Mouse (Mus musculus) cerebellum, adult 9-11 months (tissue): Measurements from ENCODE around the gene Prkar2b.

Source experiments
- DNase-seq: peaks from one replicate; pipeline ENCODE4 v3.0.0; 2022

Prkar2b gene

DNA sequence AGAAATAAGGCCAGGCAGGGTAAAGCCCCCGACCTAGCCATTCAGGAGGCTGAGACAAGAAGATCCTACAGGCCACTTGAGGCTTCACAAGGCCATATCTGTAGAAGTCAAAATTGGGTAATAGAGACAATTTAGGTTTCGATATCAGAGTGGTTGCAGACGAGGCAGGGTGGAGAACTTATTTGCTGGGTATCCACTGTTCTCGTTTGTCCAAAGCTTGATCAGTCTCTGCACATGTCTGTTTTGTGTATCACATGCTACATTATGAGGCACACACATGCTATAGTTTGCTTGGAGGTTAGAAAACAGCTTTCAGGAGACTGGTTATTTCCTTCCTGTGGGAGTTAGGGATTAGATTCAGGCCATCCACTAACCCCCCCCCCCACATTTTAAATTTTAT is 105.3 kb downstream of the Prkar2b start:
- DNase-seq: no peak

GRCm38 (mm10) chr12:31950659-31951031 is 110.5 kb downstream of the Prkar2b start:
- no peak for DNase-seq

GRCm38 (mm10) chr12:31949759-31950658 is 111.1 kb downstream of the Prkar2b start, which contains the start of gene Hbp1:
Gene Hbp1, minus strand, starts transcription at chr12:31950535.
- DNase-seq: peak; percentile 100

- peak; percentile 90 for DNase-seq
Measured at GRCm38 (mm10) chr12:31949193-31949741, 111.8 kb downstream of the Prkar2b start.

DNA sequence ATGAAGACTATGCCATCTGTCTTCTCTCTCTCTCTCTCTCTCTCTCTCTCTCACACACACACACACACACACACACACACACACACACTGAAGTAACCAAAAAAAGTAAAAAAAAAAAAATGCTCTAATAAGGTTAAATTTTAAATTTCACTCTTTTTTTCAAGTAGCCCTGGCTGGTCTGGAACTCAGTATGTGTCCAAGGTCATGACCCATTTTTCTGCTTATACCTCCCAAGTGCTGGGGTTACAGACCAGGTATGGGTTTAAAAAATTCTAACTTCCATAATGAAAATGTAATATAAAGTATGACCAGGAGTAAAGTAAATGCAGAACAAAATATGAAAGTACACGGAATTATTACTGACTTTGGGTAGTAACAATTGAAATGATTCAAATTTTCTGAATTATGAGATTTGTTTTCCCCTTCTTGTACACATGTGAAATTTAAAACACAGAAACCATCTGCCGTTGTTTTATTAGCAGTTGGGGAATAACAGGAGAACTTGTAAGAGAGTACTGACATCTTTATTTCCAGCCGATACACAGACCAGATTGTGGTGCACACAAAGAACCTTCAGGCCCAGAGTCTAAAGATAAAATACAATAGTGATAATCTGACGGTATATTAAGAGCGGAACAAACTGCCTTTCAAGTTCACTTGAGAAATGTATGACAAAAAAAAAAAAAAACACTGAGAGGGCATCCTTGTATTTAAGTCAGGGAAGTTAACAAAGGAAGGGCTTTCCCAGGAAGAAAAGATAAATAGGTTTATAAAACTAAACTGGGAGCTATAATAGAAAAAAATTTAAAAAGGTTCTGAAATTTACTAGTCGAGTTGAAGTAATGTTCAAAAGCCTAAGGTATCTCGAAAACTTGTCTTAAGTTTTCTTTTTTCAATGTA is 112.7 kb downstream of the Prkar2b start:
- no peak for DNase-seq

DNA sequence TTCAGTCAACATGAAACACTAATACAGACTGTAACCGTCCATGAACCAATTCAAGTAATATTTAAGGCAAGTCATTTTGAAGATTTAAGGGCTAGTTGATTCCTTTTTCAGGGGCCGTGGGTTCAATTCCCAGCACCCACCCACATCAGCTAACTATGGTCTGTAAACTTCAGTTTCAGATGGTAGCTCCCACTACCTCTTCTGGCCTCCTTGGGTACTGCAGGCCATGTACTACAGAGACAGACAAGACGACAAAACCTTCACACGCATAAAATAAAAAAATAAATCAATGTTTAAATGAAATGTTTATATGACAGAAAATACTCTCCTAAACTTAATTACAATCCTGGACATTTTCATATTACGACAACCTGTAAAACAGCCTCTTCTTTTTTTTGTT is 113.6 kb downstream of the Prkar2b start:
- DNase-seq: peak; percentile 34

- no peak for DNase-seq
Measured at GRCm38 (mm10) chr12:31944405-31944804, 116.7 kb downstream of the Prkar2b start.

DNA sequence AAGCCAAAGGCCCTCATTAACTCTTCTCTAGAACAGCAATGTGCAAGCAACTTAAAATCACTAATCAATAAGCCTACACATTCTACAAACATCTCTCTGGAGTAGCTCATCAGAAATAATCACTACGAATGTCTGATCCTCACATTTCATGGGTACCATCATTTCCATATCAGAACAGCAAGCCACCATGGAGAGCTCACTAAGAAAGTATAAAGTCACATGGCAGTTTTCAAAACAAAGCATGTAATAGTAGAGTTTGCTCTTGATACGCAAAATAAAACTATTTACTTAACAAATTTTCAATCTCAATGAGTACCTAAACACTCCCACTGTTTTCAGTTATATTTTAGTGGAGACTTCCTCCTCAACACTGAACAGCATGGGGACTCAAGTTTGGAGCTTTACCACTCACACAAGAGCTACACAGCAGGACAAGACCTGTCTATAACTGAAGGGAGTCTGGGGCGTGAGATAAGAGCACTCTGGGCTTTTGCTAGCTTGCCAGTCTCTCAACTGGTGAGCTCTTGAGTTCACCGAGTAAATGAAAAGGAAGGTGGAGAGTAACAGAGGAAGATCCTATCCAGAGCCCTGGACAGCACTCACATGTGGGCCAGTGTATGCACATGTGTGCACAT is 118.0 kb downstream of the Prkar2b start:
- no peak for DNase-seq

DNA sequence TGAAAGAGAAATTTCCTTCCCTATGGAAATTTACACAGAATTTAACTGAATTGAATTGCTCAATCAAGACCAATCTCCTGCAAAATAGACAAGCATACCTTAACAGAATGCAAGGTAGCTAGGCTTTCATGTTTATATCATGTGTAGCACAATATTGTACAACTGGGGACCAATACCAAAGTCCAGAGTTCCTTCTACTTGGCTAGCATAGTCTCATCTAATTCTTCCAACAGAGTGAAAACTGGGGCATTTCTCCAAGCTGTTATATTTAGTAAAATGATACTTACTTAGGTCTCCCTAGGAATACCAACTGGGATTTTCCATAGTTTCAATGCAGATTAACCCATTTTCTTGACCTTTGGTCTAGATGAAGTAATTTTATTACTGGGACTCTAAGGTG is 122.1 kb downstream of the Prkar2b start:
- DNase-seq: no peak

DNA sequence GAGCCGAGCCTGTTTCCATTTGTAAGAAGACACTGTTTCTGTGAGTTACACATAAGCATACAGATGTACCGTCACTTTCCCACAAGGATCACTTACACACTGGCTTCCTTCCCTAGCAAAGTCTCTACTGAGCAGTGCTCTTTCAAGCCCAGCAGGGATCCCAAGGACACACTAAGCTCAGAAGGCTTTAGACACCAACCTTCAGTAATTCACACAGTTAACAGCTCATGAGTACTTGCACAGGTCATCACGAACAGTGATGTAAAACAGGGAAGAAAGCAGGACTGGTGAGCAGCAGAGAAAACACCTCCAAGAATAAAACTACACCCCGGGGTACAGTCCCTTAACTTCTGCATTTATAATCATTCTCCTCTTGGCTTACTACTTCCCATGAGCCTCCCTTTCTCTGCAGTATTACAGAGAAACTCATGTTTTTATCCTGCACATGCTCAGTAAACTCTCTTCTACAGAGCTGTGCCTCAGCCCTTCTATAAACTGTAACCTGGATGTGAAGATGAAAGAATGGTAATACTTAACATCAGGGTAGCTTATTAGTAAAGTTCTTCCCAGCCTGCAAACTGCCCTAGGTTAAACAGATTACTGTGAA is 122.6 kb downstream of the Prkar2b start:
- no peak for DNase-seq

DNA sequence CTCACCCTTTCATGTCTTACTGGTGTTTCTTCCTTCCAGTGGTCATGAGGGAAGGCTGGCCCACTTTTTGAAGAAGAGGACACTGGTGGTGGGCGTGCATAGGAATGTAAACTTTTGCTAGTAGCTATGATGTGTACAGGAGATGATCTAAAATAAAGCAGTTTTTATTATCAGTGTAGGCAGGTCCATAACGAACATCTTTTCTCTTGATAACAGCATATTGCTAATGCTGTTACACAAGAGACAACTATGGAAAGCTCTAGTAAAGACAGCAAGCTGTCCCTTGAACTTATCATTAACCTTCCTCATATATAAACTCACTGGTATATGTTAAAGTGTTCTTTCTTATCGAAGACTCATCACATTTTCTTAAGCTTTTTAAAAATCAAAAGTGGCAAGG is 123.5 kb downstream of the Prkar2b start:
- DNase-seq: no peak

DNA sequence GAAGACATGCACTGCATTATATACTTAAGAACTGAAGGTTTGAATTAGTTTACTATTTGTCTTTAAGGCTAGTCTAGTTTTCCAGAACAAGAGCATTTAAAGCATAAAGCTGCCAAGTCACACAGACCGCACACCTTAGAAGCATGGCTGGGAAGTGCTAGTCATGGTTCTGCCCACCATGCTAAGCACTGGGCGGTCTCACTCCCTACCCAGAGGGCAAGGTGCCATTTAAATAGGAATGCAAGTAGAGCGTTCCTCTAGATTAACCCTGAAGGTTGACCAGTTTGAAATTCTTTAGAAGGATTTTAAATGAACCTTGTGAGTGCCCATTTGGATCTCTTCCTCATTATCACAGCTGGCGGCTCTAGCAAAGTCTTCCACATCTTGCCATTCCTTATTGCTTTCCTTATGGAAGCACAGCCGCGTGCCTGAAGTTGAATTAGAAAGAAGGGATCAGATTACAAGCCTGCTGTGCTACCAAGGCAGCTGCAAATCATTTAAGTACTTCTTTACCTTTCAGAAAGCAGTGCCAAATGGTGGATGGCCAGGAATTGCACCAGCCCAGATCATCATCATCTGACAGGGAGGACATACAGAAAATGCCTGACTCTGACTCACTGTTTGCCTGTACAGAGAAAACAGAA is 124.3 kb downstream of the Prkar2b start:
- no peak for DNase-seq

DNA sequence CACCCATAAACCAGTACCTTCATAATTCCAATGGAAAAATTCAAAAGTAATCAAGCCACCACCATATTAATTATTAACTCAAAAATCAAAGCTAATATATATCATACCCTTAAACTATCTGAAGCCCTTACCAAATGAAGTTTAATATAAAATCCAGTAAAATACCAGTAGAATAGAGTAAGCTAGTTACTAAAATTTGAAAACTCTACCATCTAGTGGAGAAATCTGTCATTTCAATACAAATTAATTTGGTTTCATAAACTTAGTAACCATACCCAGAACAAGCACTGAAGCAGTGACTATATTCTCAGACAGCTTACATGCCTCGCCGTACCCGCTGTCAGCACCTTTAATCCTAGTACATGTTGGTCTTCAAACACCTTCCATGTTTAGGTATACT is 129.3 kb downstream of the Prkar2b start:
- no peak for DNase-seq

GRCm38 (mm10) chr12:31928498-31928897 is 132.6 kb downstream of the Prkar2b start:
- no peak for DNase-seq

DNA sequence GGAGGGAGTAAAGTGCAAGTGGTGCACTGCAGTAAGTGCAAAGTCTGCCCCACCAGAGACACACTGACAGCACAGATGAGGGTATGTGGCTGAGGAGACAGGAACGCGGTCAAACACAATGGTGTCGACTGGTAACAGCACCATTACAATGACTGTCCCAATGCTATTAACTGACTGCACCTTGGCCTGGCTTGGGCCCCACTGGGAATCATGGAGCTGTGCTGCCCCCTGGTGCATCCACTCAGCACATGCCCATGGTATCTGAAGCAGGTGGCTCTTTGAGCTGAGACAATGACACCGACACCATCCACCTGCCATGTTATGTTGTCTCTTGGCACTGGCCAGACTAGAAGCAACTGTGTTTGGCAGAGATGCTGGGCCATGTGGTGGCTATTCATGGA is 134.4 kb downstream of the Prkar2b start:
- DNase-seq: peak; percentile 98

DNA sequence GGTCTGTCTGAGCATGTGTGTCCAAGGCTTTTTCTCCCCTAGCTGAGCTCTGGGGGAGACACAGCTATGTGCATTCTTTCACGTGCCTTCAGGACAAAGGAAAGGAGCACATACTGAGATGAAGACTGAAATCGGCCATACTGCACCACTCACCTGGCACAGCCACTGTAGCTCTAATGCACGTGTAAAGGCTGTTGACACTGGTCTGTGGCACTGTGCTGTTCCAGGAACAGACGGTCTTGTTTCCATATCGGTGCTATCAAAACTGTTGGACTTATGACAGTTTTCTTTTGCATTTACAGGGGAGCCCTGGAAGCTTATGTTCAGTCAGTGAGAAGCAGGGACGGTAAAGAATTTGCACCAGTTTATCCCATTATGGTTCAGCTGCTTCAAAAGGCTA is 135.8 kb downstream of the Prkar2b start:
- DNase-seq: no peak

DNA sequence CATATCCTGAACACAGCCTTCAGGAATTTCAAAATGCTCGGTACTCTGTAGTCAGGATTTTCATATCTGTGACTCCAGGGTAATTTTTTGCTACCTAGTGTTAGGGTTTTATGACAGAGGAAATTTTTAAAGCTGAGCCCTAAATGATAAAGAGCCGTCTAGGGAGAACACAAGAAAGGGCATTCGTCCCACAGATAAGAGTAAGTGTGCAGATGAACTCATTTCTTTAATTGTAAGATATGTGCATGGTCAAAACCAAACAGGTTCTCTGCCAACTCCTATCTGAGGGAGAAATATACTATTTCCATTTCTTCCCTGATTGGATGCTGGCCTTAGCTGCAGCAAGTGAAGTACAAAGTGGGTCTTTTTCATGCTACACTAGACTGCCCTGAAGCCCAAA is 137.0 kb downstream of the Prkar2b start:
- no peak for DNase-seq

DNA sequence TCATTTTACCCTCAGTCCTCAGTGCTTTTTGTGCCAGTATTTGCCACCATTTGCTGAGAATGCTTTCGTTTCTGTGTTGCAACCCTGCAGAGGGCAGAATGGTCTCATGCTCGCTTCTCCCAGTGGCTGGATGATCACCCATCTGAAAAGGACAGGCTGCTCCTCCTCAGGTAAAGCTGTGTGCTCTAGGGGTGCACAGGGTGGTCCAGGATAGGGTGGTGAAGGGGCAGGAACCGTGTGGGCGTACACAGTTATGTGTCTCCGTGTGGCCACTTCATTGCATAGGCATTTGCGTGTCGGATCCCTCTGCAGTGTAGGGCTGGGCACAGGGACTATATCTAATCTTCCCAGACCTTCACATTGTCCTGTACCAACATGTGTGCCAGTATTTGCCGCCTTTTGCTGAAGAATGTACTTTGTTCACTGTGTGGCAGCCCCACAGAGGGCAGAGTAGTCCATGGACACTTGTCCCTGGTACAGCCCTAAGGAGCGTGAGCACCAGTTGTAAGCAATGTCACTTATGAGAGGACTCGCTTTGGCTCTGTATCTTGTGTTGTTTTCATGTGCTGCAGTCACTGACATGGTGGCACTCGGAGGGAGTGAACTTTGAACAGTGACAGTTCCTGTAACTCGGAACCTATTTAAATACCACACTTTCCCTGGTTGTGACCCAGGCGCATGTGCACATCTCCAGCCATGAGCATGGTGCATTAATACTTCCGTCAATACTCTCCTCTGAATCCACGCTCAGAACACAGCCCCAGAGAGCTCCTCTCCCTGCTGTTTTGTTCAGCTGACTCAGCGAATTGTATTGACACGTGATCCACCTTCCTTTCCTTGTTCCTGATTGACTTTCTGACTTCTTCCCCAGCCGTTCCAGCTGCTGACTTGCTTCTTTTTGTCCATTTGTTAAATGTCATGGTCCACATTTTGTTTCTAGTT is 140.4 kb downstream of the Prkar2b start:
- DNase-seq: no peak

GRCm38 (mm10) chr12:31917245-31917644 is 143.9 kb downstream of the Prkar2b start:
- DNase-seq: peak; percentile 91

- no peak for DNase-seq
Measured at GRCm38 (mm10) chr12:31916691-31917090, 144.4 kb downstream of the Prkar2b start.

DNA sequence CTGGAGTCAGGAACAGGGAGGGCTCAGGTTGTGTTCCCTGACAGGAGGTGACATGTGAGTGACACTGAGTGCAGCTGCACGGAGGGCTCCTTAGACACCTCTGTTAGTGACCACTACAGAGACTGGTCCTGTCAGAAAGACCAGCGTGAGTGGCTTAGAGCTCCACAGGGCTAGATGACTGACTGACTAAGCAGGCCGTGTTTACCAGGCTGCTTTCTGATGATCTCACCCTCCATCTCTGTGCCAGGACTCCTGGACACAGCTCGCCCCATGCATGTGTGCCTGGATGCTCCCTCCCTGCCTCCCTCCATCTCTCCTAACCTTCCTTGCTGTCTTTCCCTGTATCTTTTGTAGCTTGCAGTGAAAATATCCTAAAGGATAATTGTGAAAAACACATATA is 147.5 kb downstream of the Prkar2b start:
- peak; percentile 94 for DNase-seq
